Mouse (Mus musculus) erythroblast, embryonic 14.5 days (primary cell): ENCODE measurements around the gene Polr3e. TPM values are rescaled to one million over a fixed set of nuclear protein-coding genes. Genes with fewer than 3 reads are reported as not detected.

Source experiments
- H3K27me3 ChIP-seq: 2 replicates; pipeline ENCODE4 v1.6.1; 2012; ENCODE audit warnings: inconsistent platforms; ENCODE audit not compliant: control insufficient read depth
- H3K36me3 ChIP-seq: 2 replicates; pipeline ENCODE4 v1.6.1; 2012; ENCODE audit warnings: mild to moderate bottlenecking, inconsistent platforms; ENCODE audit not compliant: control insufficient read depth
- H3K4me1 ChIP-seq: 2 replicates; pipeline ENCODE4 v1.6.1; 2012; ENCODE audit warnings: inconsistent platforms; ENCODE audit not compliant: control insufficient read depth
- H3K4me3 ChIP-seq: replicated peaks from 2 replicates; pipeline ENCODE3; 2012; ENCODE audit warnings: moderate library complexity, mild to moderate bottlenecking, inconsistent platforms
- H3K9me3 ChIP-seq: 2 replicates; pipeline ENCODE4 v1.6.1; 2012; ENCODE audit warnings: low read length, inconsistent platforms, mixed read lengths; ENCODE audit not compliant: control insufficient read depth
- GATA1 ChIP-seq: IDR thresholded peaks from 2 replicates; pipeline ENCODE4 v1.6.1; 2012; ENCODE audit warnings: low read length, inconsistent platforms, mixed read lengths
- TAL1 ChIP-seq: IDR thresholded peaks from 3 replicates; pipeline ENCODE4 v1.6.1; 2012; ENCODE audit warnings: low read length, inconsistent platforms, mixed read lengths
- polyA plus RNA-seq: library from polyadenylated mRNA; stranded (reverse); fragments of >175 nt; gene quantifications from 2 replicates; pipeline ENCODE4 v1.2.3, GENCODE M21; 2012

Gene Polr3e
- polyA plus RNA-seq, 1 experiment = 0.34 TPM

- peak overlapping the region; percentile 72 for H3K4me3 ChIP-seq
- TF ChIP-seq TAL1 = no peak
- TF ChIP-seq GATA1 = peak; percentile 92
- no peaks in the 10 kb centered on the region; the same call in 1 of the 2 replicates for H3K9me3 ChIP-seq
- no peaks in the 10 kb centered on the region for H3K27me3 ChIP-seq
- H3K36me3 ChIP-seq = peaks cover 99% of the 10 kb centered on the region
- peaks cover 93% of the 10 kb centered on the region for H3K4me1 ChIP-seq
Observed at GRCm38 (mm10) chr7:120879972-120880371, 37.6 kb upstream of the Polr3e start.

- TF ChIP-seq TAL1 = no peak
- no peak for TF ChIP-seq GATA1
- H3K4me3 ChIP-seq = peak overlapping the region; percentile 72
- H3K36me3 ChIP-seq = peaks cover 99% of the 10 kb centered on the region
- peaks cover 93% of the 10 kb centered on the region for H3K4me1 ChIP-seq
- no peaks in the 10 kb centered on the region for H3K27me3 ChIP-seq
- no peaks in the 10 kb centered on the region; the same call in 1 of the 2 replicates for H3K9me3 ChIP-seq
Observed at GRCm38 (mm10) chr7:120880770-120881169, 36.8 kb upstream of the Polr3e start.

GRCm38 (mm10) chr7:120881451-120881850, 36.1 kb upstream of the Polr3e start:
- Histone ChIP-seq H3K9me3 (no peaks in the 10 kb centered on the region; the same call in 1 of the 2 replicates), H3K27me3 (no peaks in the 10 kb centered on the region), H3K4me3 (peak overlapping the region; percentile 72), H3K36me3 (peaks cover 99% of the 10 kb centered on the region), H3K4me1 (peaks cover 88% of the 10 kb centered on the region)
- TF ChIP-seq TAL1 (no peak), GATA1 (no peak)

- Histone ChIP-seq H3K27me3 (no peaks in the 10 kb centered on the region), H3K4me3 (no peak overlapping the region), H3K9me3 (no peaks in the 10 kb centered on the region; the same call in 1 of the 2 replicates), H3K4me1 (peaks cover 84% of the 10 kb centered on the region), H3K36me3 (peaks cover 100% of the 10 kb centered on the region)
- TF ChIP-seq GATA1 = no peak
- no peak for TF ChIP-seq TAL1
Observed at GRCm38 (mm10) chr7:120882674-120883073, 34.9 kb upstream of the Polr3e start.

GRCm38 (mm10) chr7:120883523-120884290, 33.8 kb upstream of the Polr3e start:
- Histone ChIP-seq H3K27me3 (no peaks in the 10 kb centered on the region), H3K36me3 (peaks cover 100% of the 10 kb centered on the region), H3K9me3 (no peaks in the 10 kb centered on the region; the same call in 1 of the 2 replicates), H3K4me1 (peaks cover 74% of the 10 kb centered on the region), H3K4me3 (no peak overlapping the region)
- no peak for TF ChIP-seq GATA1
- no peak for TF ChIP-seq TAL1

- Histone ChIP-seq H3K27me3 (no peaks in the 10 kb centered on the region), H3K9me3 (no peaks in the 10 kb centered on the region; the same call in 1 of the 2 replicates), H3K4me1 (peaks cover 65% of the 10 kb centered on the region), H3K4me3 (no peak overlapping the region), H3K36me3 (peaks cover 100% of the 10 kb centered on the region)
- TF ChIP-seq GATA1 = no peak
- TF ChIP-seq TAL1 = no peak
Observed at GRCm38 (mm10) chr7:120884746-120885145, 32.8 kb upstream of the Polr3e start.

- Histone ChIP-seq H3K27me3 (no peaks in the 10 kb centered on the region), H3K36me3 (peaks cover 99% of the 10 kb centered on the region), H3K9me3 (no peaks in the 10 kb centered on the region), H3K4me1 (peaks cover 24% of the 10 kb centered on the region), H3K4me3 (no peak overlapping the region)
- TF ChIP-seq TAL1 (no peak), GATA1 (peak; percentile 72)
Observed at GRCm38 (mm10) chr7:120893123-120893522, 24.4 kb upstream of the Polr3e start.

- peaks cover 12% of the 10 kb centered on the region for H3K4me1 ChIP-seq
- H3K9me3 ChIP-seq = no peaks in the 10 kb centered on the region
- no peak overlapping the region for H3K4me3 ChIP-seq
- peaks cover 99% of the 10 kb centered on the region for H3K36me3 ChIP-seq
- H3K27me3 ChIP-seq = no peaks in the 10 kb centered on the region
- TF ChIP-seq GATA1 (no peak), TAL1 (no peak)
Observed at GRCm38 (mm10) chr7:120897054-120897453, 20.5 kb upstream of the Polr3e start.

GRCm38 (mm10) chr7:120897711-120898335, 19.7 kb upstream of the Polr3e start:
- H3K36me3 ChIP-seq = peaks cover 100% of the 10 kb centered on the region
- H3K27me3 ChIP-seq = no peaks in the 10 kb centered on the region
- no peak overlapping the region for H3K4me3 ChIP-seq
- H3K4me1 ChIP-seq = peaks cover 7% of the 10 kb centered on the region
- H3K9me3 ChIP-seq = no peaks in the 10 kb centered on the region
- TF ChIP-seq TAL1 (no peak), GATA1 (no peak)
